In the genomic region with DNA sequence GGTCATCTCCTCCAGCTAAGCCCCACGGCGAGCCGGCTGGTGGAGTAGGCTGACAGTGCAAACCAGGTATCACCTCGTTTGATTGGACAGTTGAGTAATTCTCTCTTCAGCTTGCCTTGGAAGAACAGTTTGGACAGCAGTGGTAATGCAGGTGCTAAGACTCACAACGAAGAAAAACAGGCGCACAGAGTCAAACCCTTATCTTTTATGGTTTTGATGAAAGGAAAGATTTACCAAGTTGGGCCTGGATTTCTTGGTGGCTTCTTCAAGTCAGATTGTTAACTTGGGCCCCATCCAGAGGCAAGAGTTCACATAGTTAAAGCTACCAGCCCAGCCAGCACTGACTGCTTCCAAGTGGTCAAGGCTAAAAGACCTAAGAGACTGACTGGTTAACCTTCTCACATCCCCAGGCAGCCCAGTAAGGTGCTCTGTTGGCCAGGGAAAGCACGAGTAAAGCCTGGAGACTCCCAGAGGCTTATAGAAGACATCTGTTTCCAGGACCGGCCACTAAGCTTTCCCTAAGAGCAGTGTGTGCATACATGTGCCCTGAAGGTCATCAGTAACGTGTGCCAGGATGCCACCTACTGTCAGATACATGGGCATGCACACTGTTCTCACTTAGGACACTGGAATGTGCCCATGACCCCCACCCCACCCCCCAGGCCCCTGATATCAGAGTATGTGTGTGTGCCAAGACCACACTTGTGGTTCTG, we compare ENCODE assay signal across 8 mouse cellular contexts.
DNase-seq lines count a peak whose midpoint lies in the region; ATAC-seq and TF ChIP-seq lines count a peak whose summit lies in the region.

No protein-coding gene starts in this region.

- no peak overlapping the region for H3K27ac ChIP-seq in cortical plate, adult 2 months (ENCODE audit: insufficient read depth, low read length)
- H3K27ac ChIP-seq in neural tube, embryonic 13.5 days (replicated peaks) = no peak overlapping the region

- 62% methylated on average over 9 of the region's 9 CpGs for WGBS in lung, adult 2 months
- 69% methylated on average over 9 of the region's 9 CpGs for WGBS in neural tube, embryonic 13.5 days

- no peaks in the 10 kb centered on the region for H3K36me3 ChIP-seq in neural tube, embryonic 13.5 days

- no peak overlapping the region for H3K4me2 ChIP-seq in neural tube, embryonic 13.5 days

- H3K9ac ChIP-seq in neural tube, embryonic 13.5 days = no peak overlapping the region

- H3K4me3 ChIP-seq in lung, adult 2 months (replicated peaks; ENCODE audit: extremely low read depth, low read depth, low read length) = no peak overlapping the region
- H3K4me3 ChIP-seq in cortical plate, adult 2 months (ENCODE audit: insufficient read depth, low read length) = no peak overlapping the region
- no peak overlapping the region for H3K4me3 ChIP-seq in neural tube, embryonic 13.5 days

- no peaks in the 10 kb centered on the region for H3K4me1 ChIP-seq in lung, adult 2 months (ENCODE audit: control insufficient read depth, insufficient read depth, low read length)
- no peaks in the 10 kb centered on the region for H3K4me1 ChIP-seq in cortical plate, adult 2 months (ENCODE audit: control insufficient read depth, insufficient read depth, low read length)
- H3K4me1 ChIP-seq in neural tube, embryonic 13.5 days (replicated peaks) = peaks cover 20% of the 10 kb centered on the region

- H3K27me3 ChIP-seq in neural tube, embryonic 13.5 days = no peaks in the 10 kb centered on the region

- peak; percentile 37; the same call in 1 of the 2 replicates for TF ChIP-seq CTCF in lung, adult 2 months (IDR thresholded peaks at IDR 0.05; ENCODE audit: insufficient read depth, low read length)
- TF ChIP-seq CTCF in cortical plate, adult 2 months (IDR thresholded peaks at IDR 0.05; ENCODE audit: extremely low read depth, insufficient read depth, low read length) = peak; percentile 50

- peak; percentile 43; the same call in 1 of the 2 replicates for ATAC-seq in neural tube, embryonic 13.5 days (ENCODE audit: low read depth)

- H3K9me3 ChIP-seq in neural tube, embryonic 13.5 days = no peaks in the 10 kb centered on the region

- TF ChIP-seq POLR2A in lung, adult 2 months (IDR thresholded peaks at IDR 0.05; ENCODE audit: borderline replicate concordance, extremely low read depth, low read depth, low read length) = no peak
- TF ChIP-seq POLR2A in cortical plate, adult 2 months (IDR thresholded peaks at IDR 0.05; ENCODE audit: extremely low read depth, insufficient read depth, low read length) = no peak

- DNase-seq in lung, adult 2 months = no peak
- DNase-seq in lung, adult 18-20 months = no peak
- peak; percentile 41 for DNase-seq in kidney, adult 18-20 months
- no peak for DNase-seq in layer of hippocampus, postnatal 10 days (ENCODE audit: low spot score in 2 of 2)
- no peak for DNase-seq in gastrocnemius, adult 8-10 months (ENCODE audit: low spot score in 2 of 2)
- no peak for DNase-seq in layer of hippocampus, postnatal 36 days
